Mouse (Mus musculus): ENCODE measurements at regions not wholly inside any gene's neighbourhood (a gene's known extent, or its start where the extent isn't known, plus 50 kb on each side); places are given as distances from the start of the nearest gene placed in this dataset.

DNA sequence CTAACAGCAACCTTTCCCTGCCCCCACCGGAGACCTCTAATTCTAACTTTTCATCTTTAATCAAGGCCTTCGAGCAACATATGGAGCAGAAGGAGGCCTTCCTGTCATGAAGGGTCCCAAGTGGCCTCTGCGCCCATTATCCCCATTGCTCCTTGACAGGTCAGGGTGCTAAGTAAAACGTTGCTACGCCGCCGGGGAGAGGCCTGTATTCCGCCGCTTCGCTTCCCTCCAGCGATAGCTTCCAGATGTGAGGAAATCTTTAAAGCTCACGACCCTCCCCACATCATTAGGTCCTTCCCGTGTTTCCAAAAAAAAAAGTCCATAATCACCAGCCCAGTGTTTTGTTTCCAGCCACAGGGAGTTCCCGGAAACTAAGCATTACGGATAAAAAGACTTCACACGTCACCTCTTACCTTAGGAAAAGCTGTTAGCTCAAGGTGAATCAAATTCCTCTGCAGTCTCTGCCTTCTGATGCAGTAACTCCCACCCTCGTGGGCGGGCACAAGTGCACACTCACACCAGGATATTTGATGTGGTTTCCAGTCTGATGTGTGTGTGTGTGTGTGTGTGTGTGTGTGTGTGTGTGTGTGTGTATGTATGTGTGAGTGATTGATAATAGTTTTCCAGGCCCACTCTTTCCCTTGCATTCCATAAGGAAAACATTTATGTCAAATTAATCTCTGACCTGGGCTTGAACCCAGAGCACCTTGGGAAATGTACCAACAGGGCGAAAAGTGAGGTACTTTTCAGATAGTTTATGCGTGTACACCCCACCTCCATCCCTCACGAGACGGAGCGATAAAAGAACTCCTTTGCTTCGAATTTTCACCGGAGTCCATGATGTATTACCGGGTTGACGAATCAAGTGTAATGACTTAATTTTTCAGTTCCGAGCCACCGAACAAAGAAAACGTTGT, 107.5 kb downstream of the Gm45692 start:
- intact Hi-C loops (cut with DNase I) = no loop called here
- no peak for DNase-seq (ENCODE audit: low spot score in 2 of 2)

DNA sequence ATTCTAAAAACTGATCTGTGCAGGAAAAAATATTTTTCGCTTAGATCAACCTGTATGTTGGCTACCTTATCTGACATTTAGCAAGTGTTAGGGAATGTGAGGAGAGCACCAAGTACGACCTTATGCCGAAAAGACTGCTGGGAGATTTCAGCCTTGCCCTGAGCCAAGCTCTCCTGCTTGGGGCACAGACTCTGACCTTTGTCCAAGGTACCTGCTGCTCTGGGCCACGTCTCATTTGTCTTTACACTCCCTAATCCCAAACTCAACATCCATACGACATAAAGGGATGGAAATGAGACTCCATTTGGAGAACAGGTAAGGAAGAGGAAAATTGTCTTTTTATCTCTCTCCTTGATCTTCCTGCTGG, 108.2 kb downstream of the Gm45692 start:
- DNase-seq (ENCODE audit: low spot score in 2 of 2) = no peak
- intact Hi-C loops (cut with DNase I) = no loop called here

DNA sequence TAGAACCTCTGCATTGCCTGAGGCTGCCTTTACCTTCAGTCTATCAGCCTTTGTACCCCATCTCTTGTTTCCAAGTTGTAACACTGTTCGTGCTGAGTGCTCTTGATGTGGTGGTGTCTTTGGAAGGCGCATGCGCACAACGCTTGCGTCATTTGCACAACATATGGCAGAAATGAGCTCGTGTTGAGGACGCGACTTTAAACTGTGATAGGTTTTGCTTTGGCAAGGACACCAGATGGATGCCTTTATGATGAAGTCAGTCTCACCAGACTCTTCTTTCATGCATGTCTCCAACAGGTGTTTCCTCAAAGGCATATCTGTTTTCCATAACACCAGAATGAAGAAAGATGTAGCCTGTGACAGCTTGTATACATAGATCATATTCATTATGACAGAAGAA, 110.2 kb downstream of the Gm45692 start:
- intact Hi-C loops (cut with DNase I) = no loop called here
- peak in 1 of 2 experiments; percentile 5 for DNase-seq (ENCODE audit: low spot score in 2 of 2)

DNA sequence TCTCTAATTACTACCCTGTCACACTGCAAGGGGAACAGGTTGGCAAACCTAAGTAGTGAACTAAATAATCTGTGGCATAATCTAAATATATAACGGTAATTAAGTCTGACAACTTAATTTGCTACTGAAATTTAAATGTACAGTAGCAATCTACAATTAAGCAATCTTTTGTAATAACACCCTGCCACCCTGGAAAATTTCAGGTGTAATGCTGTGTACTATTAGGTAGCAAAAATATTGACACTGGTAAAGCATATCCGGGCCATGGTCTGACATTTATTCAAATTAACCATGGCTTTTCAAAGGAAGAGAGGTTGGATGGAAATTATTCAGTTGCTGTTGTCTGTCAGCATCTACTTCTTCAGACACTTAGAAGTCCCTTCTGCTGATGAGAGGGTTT, 119.7 kb downstream of the Gm45692 start:
- DNase-seq (ENCODE audit: low spot score in 2 of 2) = no peak
- intact Hi-C loops (cut with DNase I) = no loop called here

DNA sequence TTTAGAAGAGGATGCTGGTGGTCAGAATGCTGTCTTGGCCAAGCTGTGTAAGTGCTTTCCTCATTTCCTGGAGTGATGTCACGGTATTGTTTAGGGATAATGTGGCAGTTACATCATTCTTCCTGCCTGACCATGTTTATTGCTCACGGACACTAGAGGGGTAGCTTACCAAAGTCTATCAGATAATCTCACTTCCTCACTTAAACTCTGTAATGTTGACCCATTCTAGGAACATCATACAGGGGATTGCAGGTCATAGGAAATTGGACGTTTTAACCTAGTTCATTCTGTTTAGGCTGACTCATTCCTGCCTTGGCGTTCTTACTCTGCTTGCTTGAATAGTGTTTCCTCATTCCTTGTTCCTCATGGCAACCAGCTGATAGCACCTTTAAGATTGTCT, 120.3 kb downstream of the Gm45692 start:
- intact Hi-C loops (cut with DNase I) = no loop called here
- DNase-seq (ENCODE audit: low spot score in 2 of 2) = no peak

DNA sequence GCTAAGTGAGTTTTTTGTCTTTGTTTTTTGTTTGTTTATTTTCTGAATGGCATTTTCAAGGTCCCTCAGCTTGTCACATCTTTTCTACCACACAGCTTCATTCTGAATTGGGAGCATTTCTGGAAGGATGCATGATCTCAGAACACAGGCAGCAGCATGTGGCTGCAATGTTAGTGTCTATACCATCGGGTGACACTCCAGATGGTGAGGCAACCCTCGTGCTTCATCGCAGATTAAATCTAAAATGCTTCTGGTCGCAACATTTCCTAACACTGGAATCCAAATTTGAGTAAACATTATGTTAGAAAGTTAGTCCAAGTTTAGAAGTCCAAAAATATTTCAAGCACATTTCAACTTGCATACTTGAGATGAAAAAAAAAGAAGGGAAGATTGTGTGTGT, 124.4 kb downstream of the Gm45692 start:
- DNase-seq (ENCODE audit: low spot score in 2 of 2) = peak; percentile 22 to 46
- intact Hi-C loops (cut with DNase I) = no loop called here

DNA sequence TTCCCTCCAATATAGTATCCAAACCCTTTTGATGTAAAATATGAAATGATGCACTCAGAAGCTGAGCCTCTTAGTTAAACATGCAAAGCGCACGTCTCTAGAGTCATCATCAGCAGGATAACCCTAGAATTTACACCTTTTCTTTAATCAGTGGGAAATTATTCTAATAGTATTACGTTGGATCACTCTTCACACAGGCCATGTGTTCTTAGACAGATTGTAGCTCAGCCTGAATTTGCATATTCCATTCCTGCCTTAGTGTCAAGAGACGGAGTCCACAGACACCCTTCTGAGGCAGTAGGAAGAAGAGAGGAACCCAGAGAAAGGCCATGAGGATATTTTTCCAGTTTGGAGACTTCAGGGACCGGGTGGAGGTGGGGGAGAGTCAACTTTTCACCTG, 125.0 kb downstream of the Gm45692 start:
- no peak for DNase-seq (ENCODE audit: low spot score in 2 of 2)
- intact Hi-C loops (cut with DNase I) = no loop called here

DNA sequence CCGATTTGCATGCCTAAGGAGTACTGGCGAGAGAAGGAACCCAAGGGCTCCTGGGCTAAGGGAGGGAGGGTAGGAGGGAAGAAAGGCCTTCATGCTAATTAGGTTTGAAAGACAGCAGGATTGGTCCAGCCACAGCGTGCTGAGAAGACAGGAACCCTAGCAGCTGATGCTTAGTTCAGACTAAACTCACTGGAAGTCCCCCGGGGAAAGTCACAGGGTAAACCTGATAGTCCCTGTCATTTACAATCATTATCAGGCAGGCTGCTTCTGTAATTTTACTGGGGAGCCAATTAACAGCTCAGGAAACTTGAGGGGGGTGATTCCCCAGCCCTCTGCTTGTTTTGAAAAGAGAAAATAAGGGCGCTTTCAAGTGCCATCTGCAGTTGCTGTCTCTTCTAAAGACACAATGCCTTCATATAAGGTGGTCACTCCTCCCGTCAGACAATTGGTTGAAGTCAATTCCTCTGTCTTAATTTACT, 135.9 kb downstream of the Gm45692 start:
- no peak for DNase-seq (ENCODE audit: low spot score in 2 of 2)
- intact Hi-C loops (cut with DNase I) = no loop called here

DNA sequence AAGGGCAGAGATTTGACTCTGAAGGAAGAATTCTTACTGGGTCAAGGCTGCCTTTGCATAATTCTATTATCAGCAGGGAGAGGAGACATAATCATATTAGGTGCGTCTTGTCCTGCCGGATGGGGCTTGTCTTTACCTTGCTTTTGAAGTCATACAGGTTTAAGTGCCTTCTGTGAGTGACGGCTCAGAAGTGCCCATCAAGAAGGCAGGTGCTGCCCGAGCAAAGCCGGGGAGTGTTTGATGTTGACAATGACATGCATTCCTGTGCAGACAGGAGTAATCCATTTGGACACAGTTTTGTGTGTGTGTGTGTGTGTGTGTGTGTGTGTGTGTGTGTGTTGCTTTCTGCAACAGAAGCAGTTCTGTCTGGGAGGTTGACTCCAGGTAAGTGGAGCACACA, 141.0 kb downstream of the Gm45692 start:
- no peak for DNase-seq (ENCODE audit: low spot score in 2 of 2)
- intact Hi-C loops (cut with DNase I) = no loop called here

DNA sequence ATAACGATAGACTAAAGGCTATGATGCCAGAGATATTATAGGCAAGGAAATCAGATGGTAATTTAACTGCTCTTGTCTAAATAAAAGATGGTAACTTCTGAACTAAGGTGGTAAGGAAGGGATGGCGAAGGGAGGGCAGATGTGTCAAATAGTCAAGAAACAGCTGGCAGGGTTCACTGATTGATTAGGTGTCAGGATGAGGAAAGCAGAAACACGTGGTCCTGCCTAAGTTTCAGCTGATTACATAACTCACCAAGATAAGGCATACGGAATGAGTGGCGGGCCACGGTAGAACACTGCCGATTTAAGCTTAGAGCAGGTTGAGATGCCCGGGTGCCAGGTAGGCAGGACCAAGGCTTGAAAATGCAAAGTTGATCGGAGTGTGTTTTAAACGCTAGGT, 143.2 kb downstream of the Gm45692 start:
- no peak for DNase-seq (ENCODE audit: low spot score in 2 of 2)
- intact Hi-C loops (cut with DNase I) = no loop called here

DNA sequence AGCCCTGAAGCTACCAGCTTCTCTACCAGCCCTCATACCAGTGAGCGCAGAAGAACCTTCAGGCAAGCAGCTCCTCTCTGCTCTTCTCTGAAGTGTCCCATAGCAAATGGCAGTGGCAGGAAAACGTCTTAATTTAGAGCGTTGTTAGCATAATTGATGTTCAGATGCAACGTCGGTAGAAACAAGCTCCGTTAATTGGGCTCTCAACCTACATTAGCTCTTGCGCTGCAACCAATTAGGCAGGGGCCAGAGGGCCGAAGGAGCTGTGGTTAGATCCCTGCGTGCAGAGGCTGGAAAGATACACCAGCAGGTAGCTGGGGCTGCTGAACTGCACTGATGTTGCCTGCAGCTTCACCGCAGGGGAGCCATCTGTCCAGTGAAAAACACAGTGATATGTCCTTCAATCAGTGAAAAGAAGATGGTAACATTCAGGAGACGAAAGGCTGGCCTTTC, 145.6 kb downstream of the Gm45692 start:
- intact Hi-C loops (cut with DNase I) = no loop called here

DNA sequence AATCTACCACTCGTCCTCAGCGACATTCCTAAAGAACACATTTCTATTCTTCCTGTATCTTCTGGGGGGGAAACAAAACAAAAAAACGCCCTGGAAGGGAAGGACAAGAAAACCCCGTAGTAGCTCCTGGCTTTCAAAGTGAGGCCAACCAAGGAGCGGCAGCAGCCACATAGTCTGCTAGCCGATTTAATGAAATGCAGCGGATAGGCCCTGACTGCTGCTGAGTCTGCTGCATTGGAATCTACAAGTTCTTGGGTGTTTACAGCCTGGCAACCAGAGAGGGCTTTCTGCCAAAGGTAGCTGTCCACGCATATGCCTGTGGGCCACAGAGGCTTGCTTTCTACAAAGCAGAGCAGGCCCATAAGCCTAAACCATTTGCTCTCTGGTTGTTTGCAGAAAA, 146.0 kb downstream of the Gm45692 start:
- intact Hi-C loops (cut with DNase I) = no loop called here
- DNase-seq (ENCODE audit: low spot score in 2 of 2) = no peak

More for the DNA sequence above, 145.6 kb downstream of the Gm45692 start:
- no peak for DNase-seq (ENCODE audit: low spot score in 2 of 2)

DNA sequence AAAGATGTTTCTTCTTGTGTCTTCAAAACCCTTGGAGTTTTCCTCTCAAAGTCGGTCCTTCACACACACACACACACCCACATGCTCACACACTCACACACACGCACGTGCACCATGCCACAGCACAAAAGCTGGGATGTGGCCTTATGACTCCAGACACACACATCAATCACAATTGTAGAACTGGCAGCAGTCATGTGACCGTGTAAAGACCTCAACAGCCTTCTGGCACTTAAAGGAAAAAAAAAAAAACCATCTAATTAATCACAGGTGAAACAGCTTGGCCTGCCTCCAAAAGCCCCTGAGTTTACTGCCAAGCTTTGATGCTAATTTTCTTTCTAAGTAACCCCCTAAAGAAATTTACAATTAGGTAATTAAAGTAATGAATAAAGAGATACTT, 147.1 kb downstream of the Gm45692 start:
- intact Hi-C loops (cut with DNase I) = no loop called here

DNA sequence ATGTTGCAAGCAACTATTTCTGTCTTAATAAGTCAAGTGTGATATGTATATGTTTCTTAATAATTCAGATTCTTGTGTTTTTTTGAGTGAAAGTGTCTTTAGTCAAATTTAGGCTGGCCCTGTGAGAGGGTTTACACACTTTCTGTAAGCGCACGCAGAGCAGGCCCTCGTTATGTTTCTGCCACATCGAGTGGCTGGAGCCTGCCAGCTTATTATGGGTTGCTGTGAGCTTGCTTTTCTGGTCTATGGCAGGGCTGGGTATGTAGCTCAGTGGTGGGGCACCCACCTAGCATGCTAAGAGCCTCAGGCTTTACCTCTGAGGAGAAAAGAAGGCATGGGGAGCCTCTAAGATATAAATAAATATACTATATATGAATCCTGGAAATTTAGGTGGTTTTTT, 148.2 kb downstream of the Gm45692 start:
- DNase-seq (ENCODE audit: low spot score in 2 of 2) = no peak
- intact Hi-C loops (cut with DNase I) = no loop called here

More for the DNA sequence above, 147.1 kb downstream of the Gm45692 start:
- DNase-seq (ENCODE audit: low spot score in 2 of 2) = no peak

DNA sequence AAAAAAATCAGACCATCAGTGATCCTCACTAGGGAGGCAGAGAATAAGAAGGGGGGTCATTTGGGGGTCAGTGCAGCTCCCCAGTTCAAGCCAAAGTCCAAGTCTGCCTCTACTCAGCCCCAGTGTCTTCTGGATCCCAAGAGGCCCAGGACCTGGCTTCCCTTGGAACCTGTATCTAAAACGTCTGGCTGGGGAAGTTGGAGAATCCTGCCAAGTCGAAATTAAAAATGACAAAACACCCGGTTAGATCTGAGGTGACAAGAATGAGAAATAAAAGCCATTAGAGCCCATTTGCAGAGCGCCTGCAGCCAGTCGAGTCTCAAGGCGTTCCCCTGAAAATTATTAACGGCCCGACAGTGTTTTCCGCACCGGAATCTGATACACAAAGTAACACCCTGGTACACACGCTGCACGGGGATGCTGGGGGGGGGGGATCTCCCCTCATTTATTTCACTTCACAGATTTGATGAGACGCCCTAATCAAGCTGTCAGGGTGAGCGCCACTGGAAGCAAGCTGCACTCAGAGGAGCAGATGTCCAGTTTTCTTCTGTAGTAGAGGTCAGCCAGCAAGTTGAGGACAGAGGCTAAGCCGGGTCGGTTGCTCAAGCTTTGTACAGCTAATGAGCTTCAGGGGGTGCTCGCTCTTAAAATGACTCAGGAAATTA, 149.5 kb downstream of the Gm45692 start:
- intact Hi-C loops (cut with DNase I) = no loop called here

DNA sequence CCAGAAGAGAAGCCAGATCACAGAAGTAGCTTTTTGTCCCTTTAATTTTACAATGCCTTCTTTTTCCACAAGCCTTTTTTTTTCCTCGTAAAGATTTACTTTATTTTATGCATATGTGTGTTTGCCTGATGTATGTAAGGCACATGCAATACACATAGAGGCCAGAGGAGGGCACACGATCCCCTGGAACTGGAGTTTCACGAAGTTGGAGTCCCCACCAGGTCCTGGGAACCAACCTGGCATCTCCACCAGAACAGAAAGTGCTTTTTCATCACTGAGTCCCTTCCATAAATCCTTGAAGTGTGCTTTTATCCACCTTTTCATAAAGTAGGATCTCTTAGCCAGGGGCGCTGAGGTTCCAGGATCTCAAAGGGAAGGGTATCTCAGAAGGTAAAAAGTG, 152.8 kb downstream of the Gm45692 start:
- DNase-seq (ENCODE audit: low spot score in 2 of 2) = peak; percentile 11 to 20
- intact Hi-C loops (cut with DNase I) = no loop called here

More for the DNA sequence above, 149.5 kb downstream of the Gm45692 start:
- DNase-seq (ENCODE audit: low spot score in 2 of 2) = no peak

DNA sequence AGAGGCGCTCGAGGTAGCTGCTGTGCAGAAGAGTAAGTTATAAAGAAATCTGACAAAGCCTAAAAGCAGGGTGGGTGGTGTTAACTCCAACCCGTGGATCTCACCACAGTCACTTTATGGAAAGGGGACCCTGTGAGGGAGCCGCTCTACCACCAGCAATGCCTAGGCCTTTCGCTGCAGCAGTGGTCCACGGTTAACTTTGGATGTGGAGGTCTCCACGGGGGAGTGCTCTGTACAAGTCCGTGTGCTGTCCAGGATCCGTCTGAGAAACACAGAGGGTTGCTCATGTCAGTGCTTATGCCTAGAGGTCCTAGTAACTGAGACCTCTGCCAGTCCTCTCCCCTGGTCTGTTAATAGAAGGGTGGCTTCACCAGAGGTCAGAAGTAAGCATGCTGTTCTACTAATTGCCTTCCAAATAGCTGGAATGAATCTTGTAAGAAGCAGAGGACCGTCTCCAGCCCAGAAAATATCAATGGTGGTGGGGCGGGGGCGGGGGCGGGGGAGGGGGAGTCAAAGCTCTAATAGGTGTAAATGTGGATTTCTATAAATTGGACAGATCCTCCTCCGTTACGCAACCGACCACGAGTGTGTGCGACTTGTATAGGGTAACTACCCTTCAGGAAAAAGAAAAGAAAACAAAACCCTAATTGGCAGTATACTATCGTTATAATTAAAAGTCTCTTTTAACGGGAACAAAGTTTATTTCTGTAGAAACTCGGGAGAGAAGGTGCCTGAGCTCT, 153.5 kb downstream of the Gm45692 start:
- DNase-seq (ENCODE audit: low spot score in 2 of 2) = no peak
- intact Hi-C loops (cut with DNase I) = no loop called here

DNA sequence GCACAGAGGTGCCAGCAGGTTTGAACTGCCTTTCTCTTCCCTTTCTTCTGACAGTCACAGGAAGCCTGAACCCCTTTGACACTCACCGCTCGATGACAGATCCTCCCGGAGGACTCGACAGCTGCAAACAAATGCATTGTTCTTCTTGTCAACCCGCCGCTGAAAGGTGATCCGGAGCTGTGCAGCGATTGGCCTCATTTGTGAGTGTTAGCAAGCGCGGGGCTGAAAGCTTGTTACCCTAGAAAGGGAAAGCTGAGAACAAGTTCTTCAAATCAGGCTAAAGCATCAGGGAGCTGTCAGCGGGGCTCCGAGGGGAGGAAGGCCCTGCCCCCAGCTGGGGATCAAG, 154.1 kb downstream of the Gm45692 start:
- intact Hi-C loops (cut with DNase I) = no loop called here
- no peak for DNase-seq (ENCODE audit: low spot score in 2 of 2)

DNA sequence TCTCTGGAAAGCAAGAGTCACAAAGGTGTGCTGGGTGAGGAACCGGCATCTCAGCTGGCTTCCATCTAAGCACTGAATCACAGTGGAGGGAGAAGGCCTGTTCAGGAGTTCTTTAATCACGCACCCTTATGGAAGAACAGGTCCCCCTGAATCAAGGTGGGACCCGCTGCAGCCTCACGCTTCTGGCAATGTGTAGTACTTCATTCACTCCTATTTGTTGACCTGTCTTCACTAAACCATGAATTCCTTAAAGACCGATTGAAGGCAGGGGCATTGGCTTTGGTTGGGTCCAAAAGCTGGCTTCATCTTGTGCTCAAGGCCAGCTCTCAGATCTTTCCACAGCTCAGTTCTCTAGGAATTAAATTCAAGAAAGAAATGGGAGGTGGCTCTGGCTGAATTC, 154.5 kb downstream of the Gm45692 start:
- intact Hi-C loops (cut with DNase I) = no loop called here
- no peak for DNase-seq (ENCODE audit: low spot score in 2 of 2)

DNA sequence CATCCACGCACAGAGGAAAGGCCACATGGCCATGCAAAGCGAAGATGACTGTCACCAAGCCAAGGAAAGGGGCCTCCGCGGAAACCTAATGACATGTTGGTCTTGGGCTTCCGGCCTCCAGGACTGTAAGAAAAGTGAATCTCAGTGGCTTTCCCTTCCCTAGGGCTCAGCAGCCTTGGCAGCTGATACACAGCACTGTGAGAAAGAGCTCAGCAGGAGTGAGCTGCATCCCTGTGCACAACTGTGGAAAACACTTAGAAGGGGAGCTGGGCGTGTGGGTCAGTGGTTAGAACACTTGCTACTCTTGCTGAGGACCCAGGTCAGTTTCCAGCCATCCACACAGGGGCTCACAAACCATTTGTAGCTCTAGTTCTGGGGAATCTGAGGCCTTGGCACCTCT, 155.1 kb downstream of the Gm45692 start:
- intact Hi-C loops (cut with DNase I) = no loop called here
- DNase-seq (ENCODE audit: low spot score in 2 of 2) = no peak

Measured in left cerebral cortex, postnatal 14 days (tissue).